Mouse (Mus musculus): ENCODE data around the gene Tgfbr3. TPM values are rescaled to one million over a fixed set of nuclear protein-coding genes. Genes with fewer than 3 reads are reported as not detected.

Tgfbr3 gene
- total and polyA plus RNA-seq, 2 experiments from 2014 or later = 3.4 to 14.3 TPM

GRCm38 (mm10) chr5:107062229-107062852 is 227.1 kb downstream of the Tgfbr3 start:
- no peak for TF ChIP-seq CTCF (IDR thresholded peaks at IDR 0.05; ENCODE audit: low read depth)
- ATAC-seq = peak; percentile 42
- 43% methylated on average over 12 of the region's 12 CpGs for WGBS
- DNase-seq = no peak
- no peaks in the 10 kb centered on the region for H3K9me3 ChIP-seq (ENCODE audit: low read length)
- H3K27ac ChIP-seq (ENCODE audit: low read depth, low read length) = no peak overlapping the region
- no peak overlapping the region for H3K9ac ChIP-seq
- H3K36me3 ChIP-seq (ENCODE audit: insufficient read depth) = no peaks in the 10 kb centered on the region
- H3K27me3 ChIP-seq (ENCODE audit: insufficient read depth, low read length) = no peaks in the 10 kb centered on the region
- H3K4me3 ChIP-seq (ENCODE audit: low read depth, low read length) = no peak overlapping the region
- no peaks in the 10 kb centered on the region for H3K4me1 ChIP-seq (ENCODE audit: insufficient read depth)
- no peak overlapping the region for H3K4me2 ChIP-seq (ENCODE audit: low read depth)

- Histone ChIP-seq H3K9ac (no peak overlapping the region), H3K27me3 (ENCODE audit: insufficient read depth, low read length) (no peaks in the 10 kb centered on the region), H3K27ac (ENCODE audit: low read depth, low read length) (no peak overlapping the region), H3K36me3 (ENCODE audit: insufficient read depth) (no peaks in the 10 kb centered on the region), H3K4me3 (ENCODE audit: low read depth, low read length) (no peak overlapping the region), H3K9me3 (ENCODE audit: low read length) (no peaks in the 10 kb centered on the region), H3K4me1 (ENCODE audit: insufficient read depth) (no peaks in the 10 kb centered on the region), H3K4me2 (ENCODE audit: low read depth) (no peak overlapping the region)
- TF ChIP-seq CTCF (IDR thresholded peaks at IDR 0.05; ENCODE audit: low read depth) = no peak
- 84% methylated on average over 5 of the region's 5 CpGs for WGBS
- no peak for ATAC-seq
- DNase-seq = no peak
These were observed 229.9 kb downstream of the Tgfbr3 start for GRCm38 (mm10) chr5:107059514-107059913.

GRCm38 (mm10) chr5:107058642-107059041 is 230.8 kb downstream of the Tgfbr3 start:
- DNase-seq (no peak), ATAC-seq (no peak)
- no peaks in the 10 kb centered on the region for H3K27me3 ChIP-seq (ENCODE audit: insufficient read depth, low read length)
- WGBS = 88% methylated on average over 4 of the region's 4 CpGs
- H3K36me3 ChIP-seq (ENCODE audit: insufficient read depth) = no peaks in the 10 kb centered on the region
- H3K9ac ChIP-seq = no peak overlapping the region
- H3K4me2 ChIP-seq (ENCODE audit: low read depth) = no peak overlapping the region
- H3K4me3 ChIP-seq (ENCODE audit: low read depth, low read length) = no peak overlapping the region
- no peak overlapping the region for H3K27ac ChIP-seq (ENCODE audit: low read depth, low read length)
- H3K9me3 ChIP-seq (ENCODE audit: low read length) = no peaks in the 10 kb centered on the region
- TF ChIP-seq CTCF (IDR thresholded peaks at IDR 0.05; ENCODE audit: low read depth) = no peak
- H3K4me1 ChIP-seq (ENCODE audit: insufficient read depth) = no peaks in the 10 kb centered on the region

Other genes starting within 250 kb of the Tgfbr3 start
- 4.3 and 4.6 TPM in 2 replicates for gene Brdt, start 41.5 kb upstream of the Tgfbr3 start, total RNA-seq (2014; rRNA removed)
- 2.1 and 2.3 TPM in 2 replicates for gene Brdt, start 41.5 kb upstream of the Tgfbr3 start, polyA plus RNA-seq (2015; fragmentation: Nextera tagmentation; extraction: Ambion mirVana)
- 12.9 and 15.4 TPM in 2 replicates for gene Ephx4, start 113.1 kb upstream of the Tgfbr3 start, total RNA-seq (2014; rRNA removed)
- gene Ephx4, start 113.1 kb upstream of the Tgfbr3 start, polyA plus RNA-seq (2015; fragmentation: Nextera tagmentation; extraction: Ambion mirVana) = 18.0 and 20.2 TPM in 2 replicates
- not detected in 2 replicates for gene Lpcat2b, start 141.9 kb upstream of the Tgfbr3 start, total RNA-seq (2014; rRNA removed)
- 0.05 TPM in 1 of 2 replicates, not detected in the other for gene Lpcat2b, start 141.9 kb upstream of the Tgfbr3 start, polyA plus RNA-seq (2015; fragmentation: Nextera tagmentation; extraction: Ambion mirVana)
- gene Btbd8, start 148.4 kb upstream of the Tgfbr3 start, total RNA-seq (2014; rRNA removed) = 51.8 and 52.5 TPM in 2 replicates
- gene Btbd8, start 148.4 kb upstream of the Tgfbr3 start, polyA plus RNA-seq (2015; fragmentation: Nextera tagmentation; extraction: Ambion mirVana) = 19.1 and 26.3 TPM in 2 replicates
- gene Gm42669, start 218.0 kb upstream of the Tgfbr3 start, total RNA-seq (2014; rRNA removed) = 0.15 and 0.29 TPM in 2 replicates
- 0.09 and 0.21 TPM in 2 replicates for gene Gm42669, start 218.0 kb upstream of the Tgfbr3 start, polyA plus RNA-seq (2015; fragmentation: Nextera tagmentation; extraction: Ambion mirVana)
- 0.23 and 0.38 TPM in 2 replicates for gene 1700028K03Rik, start 245.1 kb upstream of the Tgfbr3 start, total RNA-seq (2014; rRNA removed)
- gene 1700028K03Rik, start 245.1 kb upstream of the Tgfbr3 start, polyA plus RNA-seq (2015; fragmentation: Nextera tagmentation; extraction: Ambion mirVana) = 0.06 and 0.12 TPM in 2 replicates

All from forebrain, postnatal 0 days (tissue).